In the genomic region with DNA sequence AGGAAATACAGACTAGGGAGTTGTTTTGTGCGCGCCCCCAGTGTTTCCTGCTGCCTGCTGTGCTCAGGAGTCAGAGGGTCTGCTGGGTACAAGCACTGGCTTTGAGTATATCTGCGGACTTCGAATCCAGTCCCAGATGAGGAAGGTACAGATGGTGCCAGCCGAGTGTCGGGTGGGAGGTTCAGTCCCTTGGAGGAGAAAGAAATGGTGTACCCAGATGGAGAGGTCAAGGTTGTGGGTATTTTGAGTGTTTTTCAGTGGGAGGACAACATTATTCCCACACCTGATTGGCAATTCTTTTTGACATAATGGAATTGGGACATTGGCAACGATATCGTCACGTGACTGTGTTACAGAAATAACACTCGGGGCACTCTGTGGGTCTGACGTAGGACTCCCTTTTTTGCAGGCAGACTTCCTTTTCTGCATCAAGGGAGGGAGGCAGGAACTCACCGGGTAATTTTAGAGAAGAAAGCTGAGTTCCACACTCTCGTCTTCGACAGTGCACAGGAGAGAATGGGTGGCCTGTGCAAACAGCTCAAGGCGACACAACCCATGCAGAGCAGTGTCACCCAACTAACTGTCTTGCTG, we compare ENCODE assay signal across 23 mouse cellular contexts. TPM values are rescaled to one million over a fixed set of nuclear protein-coding genes. Genes with fewer than 3 reads are reported as not detected.
A peak's percentile ranks its signal among the peaks of the same experiment; 100 is the strongest.
DNase-seq lines count a peak whose midpoint lies in the region; ATAC-seq lines count a peak whose summit lies in the region.
"Had no signal": no experiment of that assay in that cellular context is flagged by ENCODE, and none has a peak within 500 bp of the region (broad histone marks: within the 10 kb centered on the region; RNA-seq: fewer than 3 reads in every experiment).

No protein-coding gene starts in this region.

- no peak for ATAC-seq in inflammation-experienced regulatory T-cells, adult 6 months
- ATAC-seq: intestine, postnatal 0 days; midbrain, embryonic 13.5 days had no signal

- peak; percentile 18 to 33 for DNase-seq in frontal cortex, postnatal 36 days (ENCODE audit: low spot score in 2 of 2)
- no peak for DNase-seq in frontal cortex, postnatal 14 days (ENCODE audit: low spot score in 2 of 2)
- DNase-seq in left cerebral cortex, postnatal 10 days (ENCODE audit: extremely low spot score in 1 of 2, low spot score in 2 of 2): peak; percentile 16 to 28
- no peak for DNase-seq in left cerebral cortex, postnatal 4 days
- peak; percentile 15 for DNase-seq in heart, postnatal 36 days
- peak; percentile 15 for DNase-seq in telencephalon, adult 2 months (ENCODE audit: low read depth, low spot score)
- DNase-seq in spleen, postnatal 10 days (ENCODE audit: low spot score in 2 of 2): no peak
- DNase-seq: adrenal gland, postnatal 10 days; cerebellum, adult 8-10 months; kidney, postnatal 25 days; liver; lung, embryonic 14.5 days had no signal

- intact Hi-C loops in left cerebral cortex, postnatal 10 days (cut with DNase I): no loop called here
- intact Hi-C loops in left cerebral cortex, postnatal 4 days (cut with DNase I): no loop called here
- intact Hi-C loops in heart, postnatal 36 days (cut with DNase I): loop anchor here (10.0 kb wide), 1 partner anchor 313 kb away; no protein-coding TSS in a partner anchor

RNA-seq across cellular contexts. Expression of a gene that starts 33.2 kb away (rescaled TPM):
- under 1 TPM in 1 of 2 experiments, not detected in 1; 0.45 TPM for total RNA-seq in left cerebral cortex, postnatal 10 days (2021)
- not detected for total RNA-seq in left cerebral cortex, postnatal 4 days (2021)
- not detected for total RNA-seq in heart, postnatal 36 days (2021)
- not detected for polyA plus RNA-seq in inflammation-experienced regulatory T-cells, adult 6 months (2017; shearing (Covaris generic))
- total RNA-seq: adrenal gland, postnatal 10 days; CH12.LX; gastrocnemius, adult 18-20 months; left cerebral cortex, adult 2 months had no signal
- polyA plus RNA-seq: forebrain, embryonic 10.5 days; hindbrain, embryonic 10.5 days; intestine, postnatal 0 days; lung, embryonic 14.5 days; macrophage; midbrain, embryonic 13.5 days; stomach, embryonic 14.5 days; thymus, postnatal 0 days had no signal

Comparison
In these comparisons a context has a peak if more than half of its experiments do, and no peak if none do; other contexts are left out.
1. DNase-seq: peak in frontal cortex, postnatal 36 days (2 of 2), left cerebral cortex, postnatal 10 days (2 of 2), heart, postnatal 36 days (2 of 2) and telencephalon, adult 2 months (single experiment); none in frontal cortex, postnatal 14 days (0 of 2), left cerebral cortex, postnatal 4 days (single experiment) and spleen, postnatal 10 days (0 of 2).